ENCODE assay signal across 8 mouse cellular contexts in the genomic region with DNA sequence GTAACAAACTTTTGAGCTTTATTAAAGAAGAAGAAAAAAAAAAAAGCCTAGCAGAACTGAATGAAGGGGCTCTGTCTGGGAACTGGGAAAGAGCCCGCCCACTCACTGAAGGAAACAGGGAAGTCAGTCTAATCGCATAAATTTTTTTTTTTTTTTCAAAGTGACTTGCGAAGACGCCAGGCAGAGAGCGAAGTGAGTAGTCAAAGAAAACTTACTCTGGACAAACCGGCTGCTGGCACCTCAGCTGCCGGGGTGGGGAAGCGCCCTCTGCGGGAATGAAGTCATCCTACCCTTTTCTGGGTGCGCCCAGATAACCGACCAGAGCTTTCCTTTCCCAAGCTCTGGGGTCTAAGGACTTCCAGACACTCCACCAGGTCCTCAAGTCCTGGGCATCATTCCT. TPM values are rescaled to one million over a fixed set of nuclear protein-coding genes. Genes with fewer than 3 reads are reported as not detected.
DNase-seq lines count a peak whose midpoint lies in the region; ATAC-seq lines count a peak whose summit lies in the region.

No protein-coding gene starts in this region.

- H3K27ac ChIP-seq in lung, embryonic 15.5 days: peak overlapping the region; percentile 76

- peak overlapping the region; percentile 68 for H3K4me3 ChIP-seq in lung, embryonic 15.5 days

- peak; percentile 57 for DNase-seq in ovary, postnatal 36 days (ENCODE audit: low spot score)
- no peak for DNase-seq in ovary, postnatal 10 days (ENCODE audit: low spot score)
- DNase-seq in cerebellum, postnatal 14 days: peak; percentile 42 to 44
- peak; percentile 24 for DNase-seq in heart, adult 8-10 months (ENCODE audit: low spot score)
- DNase-seq in kidney, adult 9 months: peak; percentile 47
- peak; percentile 45 for DNase-seq in retina, postnatal 1 day

- WGBS in lung, embryonic 15.5 days: 4% methylated on average over 11 of the region's 11 CpGs

- no peaks in the 10 kb centered on the region for H3K36me3 ChIP-seq in lung, embryonic 15.5 days

- peak overlapping the region; percentile 97 for H3K4me2 ChIP-seq in lung, embryonic 15.5 days

- ATAC-seq in lung, embryonic 15.5 days (ENCODE audit: borderline replicate concordance, extremely low read depth, low FRiP score, low TSS enrichment): 0 out of 2 replicates have a peak, but pooled peaks have one; percentile 13
- ATAC-seq in monocyte, adult 5-6 weeks (replicated peaks; ENCODE audit: insufficient number of reproducible peaks, low FRiP score, low TSS enrichment, poor library complexity, severe bottlenecking): no peak

- peaks cover 40% of the 10 kb centered on the region; the same call in 1 of the 2 replicates for H3K4me1 ChIP-seq in lung, embryonic 15.5 days

- H3K9ac ChIP-seq in lung, embryonic 15.5 days: peak overlapping the region; percentile 69

- no peaks in the 10 kb centered on the region for H3K9me3 ChIP-seq in lung, embryonic 15.5 days

- H3K27me3 ChIP-seq in lung, embryonic 15.5 days: peaks cover 24% of the 10 kb centered on the region

RNA-seq across cellular contexts. Expression of a gene that starts 0.9 kb away (rescaled TPM):
- total RNA-seq in heart, adult 8-10 months (2022): 1 to 10 TPM in 1 of 4 experiments, under 1 TPM in 3; 0.23 to 1.2 (median 0.40) TPM
- polyA plus RNA-seq in lung, embryonic 15.5 days (2015; fragmentation: Nextera tagmentation; extraction: Ambion mirVana): 13.9 and 14.9 TPM in 2 replicates
- total RNA-seq in monocyte, adult 5-6 weeks (2017): 0.38 to 7.3 TPM (median 0.53 TPM) in 3 replicates
